Mouse (Mus musculus): ENCODE results near the gene Parva.

GRCm38 (mm10) chr7:112453805-112454214 is 26.5 kb downstream of the Parva start:
- TF ChIP-seq CTCF (IDR thresholded peaks at IDR 0.05; ENCODE audit: insufficient read depth, low read length): no peak
- TF ChIP-seq POLR2A (IDR thresholded peaks at IDR 0.05; ENCODE audit: borderline replicate concordance, extremely low read depth, low read depth, low read length): no peak

Measured in lung, adult 2 months (tissue).